Mouse (Mus musculus): ENCODE measurements around the gene Dis3. TPM values are rescaled to one million over a fixed set of nuclear protein-coding genes. Genes with fewer than 3 reads are reported as not detected.
A peak's percentile ranks its signal among the peaks of the same experiment; 100 is the strongest.
"Not testable (repeated sequence)": the region's sequence is repeated elsewhere in the genome, so short reads cannot be mapped to it uniquely, and the experiment has no call there.

Dis3 gene
- polyA plus RNA-seq, 1 experiment from 2014 or later: 22.6 TPM

GRCm38 (mm10) chr14:99045378-99046030, 54.1 kb downstream of the Dis3 start:
- peak overlapping the region; percentile 91 for H3K9ac ChIP-seq (ENCODE audit: low read depth, low read length)
- H3K27ac ChIP-seq (ENCODE audit: low read length): peak overlapping the region; percentile 79
- no peaks in the 10 kb centered on the region for H3K27me3 ChIP-seq (ENCODE audit: control insufficient read depth, insufficient read depth, low read depth, low read length)
- ATAC-seq: peak; percentile 23
- H3K4me3 ChIP-seq (ENCODE audit: low read depth, low read length): peak overlapping the region; percentile 81
- H3K9me3 ChIP-seq (replicated peaks; ENCODE audit: control insufficient read depth, low read length, poor library complexity, severe bottlenecking): no peaks in the 10 kb centered on the region
- H3K4me2 ChIP-seq (ENCODE audit: low read length): peak overlapping the region; percentile 71
- H3K4me1 ChIP-seq (ENCODE audit: control insufficient read depth, insufficient read depth, low read length): peaks cover 19% of the 10 kb centered on the region
- no peaks in the 10 kb centered on the region for H3K36me3 ChIP-seq (ENCODE audit: control insufficient read depth, insufficient read depth, low read length)
- under 1% methylated on average over 68 of the region's 70 CpGs for WGBS

- no peaks in the 10 kb centered on the region for H3K9me3 ChIP-seq (replicated peaks; ENCODE audit: control insufficient read depth, low read length, poor library complexity, severe bottlenecking)
- H3K27me3 ChIP-seq (ENCODE audit: control insufficient read depth, insufficient read depth, low read depth, low read length): no peaks in the 10 kb centered on the region
- no peak overlapping the region for H3K27ac ChIP-seq (ENCODE audit: low read length)
- H3K4me1 ChIP-seq (ENCODE audit: control insufficient read depth, insufficient read depth, low read length): peaks cover 19% of the 10 kb centered on the region
- H3K4me3 ChIP-seq (ENCODE audit: low read depth, low read length): peak overlapping the region; percentile 81
- H3K36me3 ChIP-seq (ENCODE audit: control insufficient read depth, insufficient read depth, low read length): no peaks in the 10 kb centered on the region
- no peak for ATAC-seq
- peak overlapping the region; percentile 91; the same call in 1 of the 2 replicates for H3K9ac ChIP-seq (ENCODE audit: low read depth, low read length)
- peak overlapping the region; percentile 71 for H3K4me2 ChIP-seq (ENCODE audit: low read length)
- 4% methylated on average over 5 of the region's 5 CpGs for WGBS
These were observed 54.9 kb downstream of the Dis3 start for GRCm38 (mm10) chr14:99044718-99045117.

GRCm38 (mm10) chr14:99044096-99044495, 55.5 kb downstream of the Dis3 start:
- H3K9me3 ChIP-seq (replicated peaks; ENCODE audit: control insufficient read depth, low read length, poor library complexity, severe bottlenecking): no peaks in the 10 kb centered on the region
- no peaks in the 10 kb centered on the region; the same call in 1 of the 2 replicates for H3K36me3 ChIP-seq (ENCODE audit: control insufficient read depth, insufficient read depth, low read length)
- H3K9ac ChIP-seq (ENCODE audit: low read depth, low read length): 0 out of 2 replicates have a peak overlapping the region, but pooled peaks have one; percentile 17
- H3K27me3 ChIP-seq (ENCODE audit: control insufficient read depth, insufficient read depth, low read depth, low read length): no peaks in the 10 kb centered on the region
- peaks cover 19% of the 10 kb centered on the region for H3K4me1 ChIP-seq (ENCODE audit: control insufficient read depth, insufficient read depth, low read length)
- 25% methylated on average over 10 of the region's 10 CpGs for WGBS
- no peak for ATAC-seq
- no peak overlapping the region for H3K4me3 ChIP-seq (ENCODE audit: low read depth, low read length)
- H3K27ac ChIP-seq (ENCODE audit: low read length): no peak overlapping the region
- peak overlapping the region; percentile 71 for H3K4me2 ChIP-seq (ENCODE audit: low read length)

- H3K9me3 ChIP-seq (replicated peaks; ENCODE audit: control insufficient read depth, low read length, poor library complexity, severe bottlenecking): no peaks in the 10 kb centered on the region
- H3K4me3 ChIP-seq (ENCODE audit: low read depth, low read length): no peak overlapping the region
- no peaks in the 10 kb centered on the region for H3K27me3 ChIP-seq (ENCODE audit: control insufficient read depth, insufficient read depth, low read depth, low read length)
- peaks cover 19% of the 10 kb centered on the region for H3K4me1 ChIP-seq (ENCODE audit: control insufficient read depth, insufficient read depth, low read length)
- H3K9ac ChIP-seq (ENCODE audit: low read depth, low read length): no peak overlapping the region
- no peak overlapping the region for H3K27ac ChIP-seq (ENCODE audit: low read length)
- ATAC-seq: no peak
- WGBS: 61% methylated on average over 1 of the region's 1 CpGs
- H3K36me3 ChIP-seq (ENCODE audit: control insufficient read depth, insufficient read depth, low read length): no peaks in the 10 kb centered on the region; the same call in 1 of the 2 replicates
- peak overlapping the region; percentile 71; the same call in 1 of the 2 replicates for H3K4me2 ChIP-seq (ENCODE audit: low read length)
These were observed 56.1 kb downstream of the Dis3 start for GRCm38 (mm10) chr14:99043499-99043898.

GRCm38 (mm10) chr14:99041416-99041815, 58.2 kb downstream of the Dis3 start:
- peaks cover 17% of the 10 kb centered on the region for H3K4me1 ChIP-seq (ENCODE audit: control insufficient read depth, insufficient read depth, low read length)
- no peaks in the 10 kb centered on the region for H3K9me3 ChIP-seq (replicated peaks; ENCODE audit: control insufficient read depth, low read length, poor library complexity, severe bottlenecking)
- H3K27ac ChIP-seq (ENCODE audit: low read length): no peak overlapping the region
- no peak overlapping the region for H3K4me2 ChIP-seq (ENCODE audit: low read length)
- WGBS: 73% methylated on average over 4 of the region's 4 CpGs
- H3K4me3 ChIP-seq (ENCODE audit: low read depth, low read length): no peak overlapping the region
- H3K36me3 ChIP-seq (ENCODE audit: control insufficient read depth, insufficient read depth, low read length): peaks cover 4% of the 10 kb centered on the region; the same call in 1 of the 2 replicates
- H3K9ac ChIP-seq (ENCODE audit: low read depth, low read length): no peak overlapping the region
- ATAC-seq: no peak
- H3K27me3 ChIP-seq (ENCODE audit: control insufficient read depth, insufficient read depth, low read depth, low read length): no peaks in the 10 kb centered on the region

GRCm38 (mm10) chr14:99039308-99039707, 60.3 kb downstream of the Dis3 start:
- H3K4me2 ChIP-seq (ENCODE audit: low read length); ATAC-seq; H3K4me3 ChIP-seq (ENCODE audit: low read depth, low read length); H3K27me3 ChIP-seq (ENCODE audit: control insufficient read depth, insufficient read depth, low read depth, low read length); H3K9ac ChIP-seq (ENCODE audit: low read depth, low read length); H3K9me3 ChIP-seq (replicated peaks; ENCODE audit: control insufficient read depth, low read length, poor library complexity, severe bottlenecking); H3K27ac ChIP-seq (ENCODE audit: low read length); H3K36me3 ChIP-seq (ENCODE audit: control insufficient read depth, insufficient read depth, low read length); H3K4me1 ChIP-seq (ENCODE audit: control insufficient read depth, insufficient read depth, low read length): not testable (repeated sequence)
- WGBS: 49% methylated on average over 5 of the region's 5 CpGs

- Histone ChIP-seq H3K36me3 (ENCODE audit: control insufficient read depth, insufficient read depth, low read length) (peaks cover 12% of the 10 kb centered on the region), H3K27me3 (ENCODE audit: control insufficient read depth, insufficient read depth, low read depth, low read length) (no peaks in the 10 kb centered on the region), H3K9ac (ENCODE audit: low read depth, low read length) (no peak overlapping the region), H3K4me2 (ENCODE audit: low read length) (no peak overlapping the region), H3K27ac (ENCODE audit: low read length) (no peak overlapping the region), H3K9me3 (replicated peaks; ENCODE audit: control insufficient read depth, low read length, poor library complexity, severe bottlenecking) (no peaks in the 10 kb centered on the region), H3K4me3 (ENCODE audit: low read depth, low read length) (no peak overlapping the region), H3K4me1 (ENCODE audit: control insufficient read depth, insufficient read depth, low read length) (no peaks in the 10 kb centered on the region)
- ATAC-seq: no peak
- WGBS: 82% methylated on average over 2 of the region's 2 CpGs
These were observed 61.9 kb downstream of the Dis3 start for GRCm38 (mm10) chr14:99037703-99038102.

GRCm38 (mm10) chr14:99036039-99036438, 63.5 kb downstream of the Dis3 start:
- WGBS: 82% methylated on average over 4 of the region's 4 CpGs
- H3K36me3 ChIP-seq (ENCODE audit: control insufficient read depth, insufficient read depth, low read length): peaks cover 15% of the 10 kb centered on the region
- no peaks in the 10 kb centered on the region for H3K4me1 ChIP-seq (ENCODE audit: control insufficient read depth, insufficient read depth, low read length)
- no peak overlapping the region for H3K4me2 ChIP-seq (ENCODE audit: low read length)
- no peaks in the 10 kb centered on the region for H3K27me3 ChIP-seq (ENCODE audit: control insufficient read depth, insufficient read depth, low read depth, low read length)
- no peak for ATAC-seq
- no peak overlapping the region for H3K4me3 ChIP-seq (ENCODE audit: low read depth, low read length)
- H3K9me3 ChIP-seq (replicated peaks; ENCODE audit: control insufficient read depth, low read length, poor library complexity, severe bottlenecking): no peaks in the 10 kb centered on the region
- H3K27ac ChIP-seq (ENCODE audit: low read length): no peak overlapping the region
- H3K9ac ChIP-seq (ENCODE audit: low read depth, low read length): no peak overlapping the region

GRCm38 (mm10) chr14:99034851-99035250, 64.7 kb downstream of the Dis3 start:
- WGBS: 93% methylated on average over 8 of the region's 8 CpGs
- not testable (repeated sequence) for H3K27ac ChIP-seq (ENCODE audit: low read length)

More at GRCm38 (mm10) chr14:99034851-99035250, 64.7 kb downstream of the Dis3 start:
- H3K9me3 ChIP-seq (replicated peaks; ENCODE audit: control insufficient read depth, low read length, poor library complexity, severe bottlenecking); H3K9ac ChIP-seq (ENCODE audit: low read depth, low read length); H3K4me2 ChIP-seq (ENCODE audit: low read length); ATAC-seq; H3K27me3 ChIP-seq (ENCODE audit: control insufficient read depth, insufficient read depth, low read depth, low read length); H3K4me3 ChIP-seq (ENCODE audit: low read depth, low read length); H3K4me1 ChIP-seq (ENCODE audit: control insufficient read depth, insufficient read depth, low read length): not testable (repeated sequence)
- peaks cover 15% of the 10 kb centered on the region for H3K36me3 ChIP-seq (ENCODE audit: control insufficient read depth, insufficient read depth, low read length)

Measured in midbrain, embryonic 16.5 days (tissue).